Mouse (Mus musculus) left cerebral cortex, adult 11 months (tissue): ENCODE measurements around the gene Poglut1.

Experiments
- DNase-seq: peaks from one replicate; pipeline ENCODE4 v3.0.0; 2022; ENCODE audit warnings: low spot score

Poglut1 gene

GRCm38 (mm10) chr16:38549479-38550396 lies at the start of gene Poglut1:
TSS of gene Poglut1 (minus strand) at chr16:38550258.
- DNase-seq: peak; percentile 64

- no peak for DNase-seq
Observed at GRCm38 (mm10) chr16:38598986-38599680, 49.1 kb upstream of the Poglut1 start.

GRCm38 (mm10) chr16:38596651-38597050 lies 46.6 kb upstream of the Poglut1 start:
- no peak for DNase-seq

GRCm38 (mm10) chr16:38596099-38596498 lies 46.0 kb upstream of the Poglut1 start:
- no peak for DNase-seq

- no peak for DNase-seq
Observed at GRCm38 (mm10) chr16:38594435-38594834, 44.4 kb upstream of the Poglut1 start.

GRCm38 (mm10) chr16:38592946-38593345 lies 42.9 kb upstream of the Poglut1 start:
- no peak for DNase-seq

- DNase-seq: no peak
Observed at GRCm38 (mm10) chr16:38592026-38592678, 42.1 kb upstream of the Poglut1 start.

GRCm38 (mm10) chr16:38591506-38591905 lies 41.4 kb upstream of the Poglut1 start:
- DNase-seq: no peak

GRCm38 (mm10) chr16:38587572-38587971 lies 37.5 kb upstream of the Poglut1 start:
- no peak for DNase-seq

- no peak for DNase-seq
Observed at GRCm38 (mm10) chr16:38587163-38587562, 37.1 kb upstream of the Poglut1 start.

GRCm38 (mm10) chr16:38585186-38585585 lies 35.1 kb upstream of the Poglut1 start:
- no peak for DNase-seq

GRCm38 (mm10) chr16:38584761-38585160 lies 34.7 kb upstream of the Poglut1 start:
- no peak for DNase-seq

GRCm38 (mm10) chr16:38571481-38571880 lies 21.4 kb upstream of the Poglut1 start:
- DNase-seq: no peak

GRCm38 (mm10) chr16:38568192-38568591 lies 18.1 kb upstream of the Poglut1 start:
- no peak for DNase-seq

GRCm38 (mm10) chr16:38563516-38563915 lies 13.5 kb upstream of the Poglut1 start:
- DNase-seq: no peak

GRCm38 (mm10) chr16:38562968-38563327 lies 12.9 kb upstream of the Poglut1 start:
- no peak for DNase-seq

GRCm38 (mm10) chr16:38562131-38562967 lies 12.3 kb upstream of the Poglut1 start:
- DNase-seq: peak; percentile 92

- DNase-seq: no peak
Observed at GRCm38 (mm10) chr16:38558221-38558748, 8.2 kb upstream of the Poglut1 start, which contains the start of gene Tmem39a. TSS of gene Tmem39a (plus strand) at chr16:38558698.

GRCm38 (mm10) chr16:38555988-38556387 lies 5.9 kb upstream of the Poglut1 start:
- DNase-seq: no peak

- DNase-seq: no peak
Observed at GRCm38 (mm10) chr16:38548000-38548399, 2.1 kb downstream of the Poglut1 start.

- DNase-seq: no peak
Observed at GRCm38 (mm10) chr16:38538716-38539380, 11.2 kb downstream of the Poglut1 start.
